Mouse (Mus musculus) hindbrain, embryonic 10.5 days (tissue): ENCODE data around the gene Galnt17. TPM values are rescaled to one million over a fixed set of nuclear protein-coding genes. Genes with fewer than 3 reads are reported as not detected.

Source experiments
- DNase-seq: peaks from one replicate; pipeline ENCODE4 v3.0.0-alpha.2; 2017; ENCODE audit warnings: low spot score
- H3K27ac ChIP-seq: fragments of 300-500 bp; sonication (generic); 2 replicates; pipeline ENCODE4 v1.5.1; 2016; ENCODE audit warnings: mild to moderate bottlenecking, moderate library complexity
- H3K27me3 ChIP-seq: fragments of 300-500 bp; sonication (generic); 2 replicates; pipeline ENCODE4 v1.6.1; 2016; ENCODE audit warnings: mild to moderate bottlenecking; ENCODE audit not compliant: poor library complexity, insufficient read depth, severe bottlenecking
- H3K36me3 ChIP-seq: fragments of 300-500 bp; sonication (generic); 2 replicates; pipeline ENCODE4 v1.6.1; 2016; ENCODE audit warnings: mild to moderate bottlenecking, moderate library complexity
- H3K4me1 ChIP-seq: fragments of 300-500 bp; sonication (generic); replicated peaks from 2 replicates; pipeline ENCODE4 v1.6.1; 2016; ENCODE audit warnings: mild to moderate bottlenecking
- H3K4me3 ChIP-seq: fragments of 300-500 bp; sonication (generic); 2 replicates; pipeline ENCODE4 v1.5.1; 2016; ENCODE audit warnings: mild to moderate bottlenecking, moderate library complexity
- H3K9me3 ChIP-seq: fragments of 300-500 bp; sonication (generic); 2 replicates; pipeline ENCODE4 v1.6.1; 2016; ENCODE audit warnings: mild to moderate bottlenecking, moderate library complexity
- whole genome bisulfite sequencing: fragments of 180-500 bp; shearing (Covaris S2); methylation state at CpG from one replicate; pipeline ENCODE4 v1.1.7; 2016; 5-methylcytosine and 5-hydroxymethylcytosine counted together
- polyA plus RNA-seq: library from polyadenylated mRNA; unstranded; fragments of >200 nt; fragmentation: Nextera tagmentation; extraction: Ambion mirVana; gene quantifications from 2 replicates; pipeline ENCODE4 v1.2.1, GENCODE M21; 2016

The Galnt17 gene
- polyA plus RNA-seq, 1 experiment from 2014 or later, result 1.5 TPM

GRCm38 (mm10) chr5:130869869-130870268 is 438.4 kb downstream of the Galnt17 start:
- Histone ChIP-seq H3K4me1 (no peaks in the 10 kb centered on the region), H3K27me3 (no peaks in the 10 kb centered on the region), H3K9me3 (0 out of 2 replicates have a peak, but pooled peaks cover 2% of the 10 kb centered on the region), H3K36me3 (no peaks in the 10 kb centered on the region), H3K27ac (no peak overlapping the region), H3K4me3 (no peak overlapping the region)
- DNase-seq, result no peak
- 88% methylated on average over 1 of the region's 1 CpGs for WGBS

GRCm38 (mm10) chr5:130862302-130862701 is 446.0 kb downstream of the Galnt17 start:
- WGBS, result 66% methylated on average over 5 of the region's 5 CpGs
- Histone ChIP-seq H3K9me3 (no peaks in the 10 kb centered on the region), H3K27me3 (no peaks in the 10 kb centered on the region), H3K4me1 (no peaks in the 10 kb centered on the region), H3K36me3 (no peaks in the 10 kb centered on the region), H3K27ac (no peak overlapping the region), H3K4me3 (no peak overlapping the region)
- peak; percentile 47 for DNase-seq

GRCm38 (mm10) chr5:130859736-130860135 is 448.6 kb downstream of the Galnt17 start:
- Histone ChIP-seq H3K27me3 (no peaks in the 10 kb centered on the region), H3K4me3 (no peak overlapping the region), H3K27ac (no peak overlapping the region), H3K36me3 (no peaks in the 10 kb centered on the region), H3K4me1 (no peaks in the 10 kb centered on the region), H3K9me3 (no peaks in the 10 kb centered on the region)
- DNase-seq, result peak; percentile 17
- 48% methylated on average over 6 of the region's 6 CpGs for WGBS

- Histone ChIP-seq H3K4me1 (no peaks in the 10 kb centered on the region), H3K9me3 (no peaks in the 10 kb centered on the region), H3K36me3 (no peaks in the 10 kb centered on the region), H3K27ac (no peak overlapping the region), H3K4me3 (no peak overlapping the region), H3K27me3 (no peaks in the 10 kb centered on the region)
- 76% methylated on average over 3 of the region's 3 CpGs for WGBS
- no peak for DNase-seq
Observed at GRCm38 (mm10) chr5:130858706-130859105, 449.6 kb downstream of the Galnt17 start.

GRCm38 (mm10) chr5:130858148-130858547 is 450.1 kb downstream of the Galnt17 start:
- Histone ChIP-seq H3K9me3 (no peaks in the 10 kb centered on the region), H3K4me3 (no peak overlapping the region), H3K27ac (no peak overlapping the region), H3K27me3 (no peaks in the 10 kb centered on the region), H3K4me1 (no peaks in the 10 kb centered on the region), H3K36me3 (no peaks in the 10 kb centered on the region)
- 22% methylated on average over 8 of the region's 8 CpGs for WGBS
- peak; percentile 51 for DNase-seq

- H3K36me3 ChIP-seq, result no peaks in the 10 kb centered on the region
- H3K27me3 ChIP-seq, result no peaks in the 10 kb centered on the region
- no peak for DNase-seq
- 86% methylated on average over 7 of the region's 7 CpGs for WGBS
- peaks cover 12% of the 10 kb centered on the region for H3K4me1 ChIP-seq
- no peaks in the 10 kb centered on the region for H3K9me3 ChIP-seq
- H3K27ac ChIP-seq, result no peak overlapping the region
- H3K4me3 ChIP-seq, result no peak overlapping the region
Observed at GRCm38 (mm10) chr5:130854430-130854829, 453.9 kb downstream of the Galnt17 start.

GRCm38 (mm10) chr5:130853371-130853770 is 454.9 kb downstream of the Galnt17 start:
- Histone ChIP-seq H3K36me3 (no peaks in the 10 kb centered on the region), H3K27me3 (no peaks in the 10 kb centered on the region), H3K4me3 (no peak overlapping the region), H3K9me3 (no peaks in the 10 kb centered on the region), H3K4me1 (peaks cover 12% of the 10 kb centered on the region), H3K27ac (no peak overlapping the region)
- peak; percentile 86 for DNase-seq
- 2% methylated on average over 10 of the region's 10 CpGs for WGBS

GRCm38 (mm10) chr5:130852182-130852581 is 456.1 kb downstream of the Galnt17 start:
- peaks cover 12% of the 10 kb centered on the region for H3K4me1 ChIP-seq

GRCm38 (mm10) chr5:130849610-130850009 is 458.7 kb downstream of the Galnt17 start:
- DNase-seq, result no peak
- 78% methylated on average over 4 of the region's 4 CpGs for WGBS
- peaks cover 12% of the 10 kb centered on the region for H3K4me1 ChIP-seq
- H3K36me3 ChIP-seq, result no peaks in the 10 kb centered on the region
- no peak overlapping the region for H3K4me3 ChIP-seq
- H3K27ac ChIP-seq, result no peak overlapping the region
- H3K27me3 ChIP-seq, result no peaks in the 10 kb centered on the region
- no peaks in the 10 kb centered on the region for H3K9me3 ChIP-seq

More at GRCm38 (mm10) chr5:130852182-130852581, 456.1 kb downstream of the Galnt17 start:
- peak overlapping the region; percentile 67 for H3K27ac ChIP-seq
- peak overlapping the region; percentile 35 for H3K4me3 ChIP-seq
- H3K9me3 ChIP-seq, result no peaks in the 10 kb centered on the region
- H3K27me3 ChIP-seq, result no peaks in the 10 kb centered on the region
- 7% methylated on average over 11 of the region's 11 CpGs for WGBS
- H3K36me3 ChIP-seq, result no peaks in the 10 kb centered on the region
- DNase-seq, result peak; percentile 19

GRCm38 (mm10) chr5:130848562-130848961 is 459.7 kb downstream of the Galnt17 start:
- H3K4me3 ChIP-seq, result no peak overlapping the region
- no peak for DNase-seq
- peaks cover 12% of the 10 kb centered on the region for H3K4me1 ChIP-seq
- no peaks in the 10 kb centered on the region for H3K36me3 ChIP-seq
- WGBS, result 85% methylated on average over 6 of the region's 6 CpGs
- H3K9me3 ChIP-seq, result no peaks in the 10 kb centered on the region
- no peaks in the 10 kb centered on the region for H3K27me3 ChIP-seq
- H3K27ac ChIP-seq, result no peak overlapping the region

- H3K9me3 ChIP-seq, result peaks cover 7% of the 10 kb centered on the region; the same call in 1 of the 2 replicates
- no peak for DNase-seq
- 89% methylated on average over 2 of the region's 2 CpGs for WGBS
Observed at GRCm38 (mm10) chr5:130825797-130826196, 482.5 kb downstream of the Galnt17 start.

More at GRCm38 (mm10) chr5:130825797-130826196, 482.5 kb downstream of the Galnt17 start:
- no peaks in the 10 kb centered on the region for H3K27me3 ChIP-seq
- no peak overlapping the region for H3K27ac ChIP-seq
- H3K4me1 ChIP-seq, result no peaks in the 10 kb centered on the region
- H3K36me3 ChIP-seq, result no peaks in the 10 kb centered on the region
- H3K4me3 ChIP-seq, result no peak overlapping the region
